Mouse (Mus musculus) limb, embryonic 10.5 days (tissue): ENCODE measurements around the gene Yjefn3. TPM values are rescaled to one million over a fixed set of nuclear protein-coding genes. Genes with fewer than 3 reads are reported as not detected.
A peak's percentile ranks its signal among the peaks of the same experiment; 100 is the strongest.

Experiments
- DNase-seq: peaks from one replicate; pipeline ENCODE4 v3.0.0-alpha.2; 2017; ENCODE audit warnings: low spot score
- H3K27ac ChIP-seq: fragments of 300-500 bp; sonication (generic); 2 replicates; pipeline ENCODE4 v1.5.1; 2016; ENCODE audit warnings: mild to moderate bottlenecking
- H3K27me3 ChIP-seq: fragments of 300-500 bp; sonication (generic); 2 replicates; pipeline ENCODE4 v1.6.1; 2016; ENCODE audit warnings: low read depth, mild to moderate bottlenecking; ENCODE audit not compliant: poor library complexity, severe bottlenecking
- H3K36me3 ChIP-seq: fragments of 300-500 bp; sonication (generic); 2 replicates; pipeline ENCODE4 v1.6.1; 2016; ENCODE audit warnings: mild to moderate bottlenecking, moderate library complexity
- H3K4me1 ChIP-seq: fragments of 300-500 bp; sonication (generic); 2 replicates; pipeline ENCODE4 v1.6.1; 2016
- H3K4me3 ChIP-seq: fragments of 300-500 bp; sonication (generic); 2 replicates; pipeline ENCODE4 v1.5.1; 2016; ENCODE audit warnings: mild to moderate bottlenecking, moderate library complexity
- H3K9me3 ChIP-seq: fragments of 300-500 bp; sonication (generic); replicated peaks from 2 replicates; pipeline ENCODE4 v1.6.1; 2016; ENCODE audit warnings: mild to moderate bottlenecking
- WGBS: fragments of 180-500 bp; shearing (Covaris S2); methylation state at CpG from one replicate; pipeline ENCODE4 v1.1.7; 2016; 5-methylcytosine and 5-hydroxymethylcytosine counted together
- polyA plus RNA-seq: library from polyadenylated mRNA; unstranded; fragments of >200 nt; fragmentation: Nextera tagmentation; extraction: Ambion mirVana; gene quantifications from 2 replicates; pipeline ENCODE4 v1.2.1, GENCODE M21; 2016

Gene Yjefn3
- polyA plus RNA-seq, 1 experiment from 2014 or later = 2.0 TPM

DNA sequence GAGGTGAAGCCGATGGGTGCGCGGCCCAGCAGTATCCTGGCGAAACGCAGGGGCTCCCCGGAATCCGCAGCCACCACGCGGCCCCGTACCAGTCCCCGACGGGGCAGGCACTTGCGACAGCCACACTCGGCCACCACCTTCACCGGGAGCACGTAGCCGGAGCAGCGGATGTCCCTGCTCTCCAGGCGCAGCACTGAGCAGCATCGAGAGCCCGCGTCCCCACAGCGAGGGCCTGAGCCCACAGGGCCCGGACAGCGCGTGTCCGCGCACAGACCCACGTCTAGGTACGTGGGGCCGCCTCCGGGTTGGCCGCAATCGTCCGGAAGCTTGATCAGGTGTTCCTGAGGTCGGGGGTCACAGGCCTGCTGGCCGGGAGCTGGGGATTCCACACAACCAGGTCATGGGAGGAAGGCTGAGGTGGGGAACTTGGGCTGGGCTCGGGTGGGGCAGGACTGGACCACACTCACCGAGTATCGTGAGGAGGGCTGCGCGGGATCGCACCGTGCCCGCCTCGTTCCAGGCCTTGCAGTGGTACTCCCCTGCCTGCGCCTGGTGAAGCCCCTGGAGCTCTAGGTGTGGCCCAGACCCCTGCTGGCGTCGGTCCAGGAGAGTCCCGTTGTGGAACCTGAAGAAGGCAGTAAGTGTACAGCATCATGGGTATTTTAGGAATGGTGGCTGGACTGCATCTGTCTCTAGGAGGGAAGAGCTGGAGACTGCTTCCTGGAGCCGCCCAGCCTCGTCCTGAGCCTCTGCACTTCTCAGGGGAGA lies 19.5 kb downstream of the Yjefn3 start:
- Histone ChIP-seq H3K9me3 (no peaks in the 10 kb centered on the region), H3K27me3 (peaks cover 100% of the 10 kb centered on the region), H3K36me3 (no peaks in the 10 kb centered on the region), H3K4me1 (peaks cover 43% of the 10 kb centered on the region), H3K4me3 (peak overlapping the region; percentile 45), H3K27ac (peak overlapping the region; percentile 14; the same call in 1 of the 2 replicates)
- 16% methylated on average over 52 of the region's 52 CpGs for WGBS
- DNase-seq = peak; percentile 51

GRCm38 (mm10) chr8:69882021-69882756 lies 20.3 kb downstream of the Yjefn3 start:
- peak overlapping the region; percentile 32; the same call in 1 of the 2 replicates for H3K27ac ChIP-seq
- no peaks in the 10 kb centered on the region for H3K36me3 ChIP-seq
- DNase-seq = peak; percentile 68
- peaks cover 35% of the 10 kb centered on the region for H3K4me1 ChIP-seq
- WGBS = 8% methylated on average over 103 of the region's 103 CpGs
- H3K9me3 ChIP-seq = no peaks in the 10 kb centered on the region
- H3K27me3 ChIP-seq = peaks cover 100% of the 10 kb centered on the region
- H3K4me3 ChIP-seq = peak overlapping the region; percentile 45

DNA sequence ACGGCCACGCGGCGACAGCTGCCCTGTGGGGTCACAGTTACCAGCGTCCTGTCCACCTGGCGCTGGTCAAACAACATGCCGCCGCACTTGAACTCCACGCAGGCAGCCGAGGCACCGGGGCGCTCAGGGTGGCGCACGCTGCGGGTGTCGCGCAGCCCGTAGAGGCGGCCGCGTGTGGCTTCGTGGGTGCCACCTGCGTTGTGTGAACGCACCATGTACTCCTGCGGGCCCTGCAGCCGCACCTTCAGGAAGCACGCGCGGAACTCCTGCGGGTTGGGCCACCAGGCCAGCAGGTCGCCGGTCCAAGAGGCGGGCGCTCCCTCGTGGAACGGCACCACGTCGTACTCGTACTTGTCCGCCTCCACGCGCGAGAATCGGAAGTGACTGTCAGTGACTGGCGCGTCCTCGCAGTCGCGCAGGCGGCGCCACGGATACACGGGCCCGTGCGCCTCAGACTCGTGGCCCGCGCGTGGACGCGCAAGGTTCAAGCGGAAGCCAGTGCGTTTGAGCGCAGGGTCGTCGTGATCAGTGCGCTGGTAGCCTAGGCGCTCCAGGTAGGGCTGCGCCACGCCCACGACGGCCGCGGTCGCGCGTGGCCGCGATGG lies 21.1 kb downstream of the Yjefn3 start:
- H3K36me3 ChIP-seq = no peaks in the 10 kb centered on the region
- 20% methylated on average over 79 of the region's 79 CpGs for WGBS
- peak overlapping the region; percentile 45 for H3K4me3 ChIP-seq
- no peak for DNase-seq
- H3K27ac ChIP-seq = peak overlapping the region; percentile 32; the same call in 1 of the 2 replicates
- H3K27me3 ChIP-seq = peaks cover 100% of the 10 kb centered on the region
- H3K4me1 ChIP-seq = peaks cover 28% of the 10 kb centered on the region
- H3K9me3 ChIP-seq = no peaks in the 10 kb centered on the region

- peak; percentile 46 for DNase-seq
- H3K27me3 ChIP-seq = peaks cover 100% of the 10 kb centered on the region
These were observed 21.7 kb downstream of the Yjefn3 start for GRCm38 (mm10) chr8:69880841-69881240.

DNA sequence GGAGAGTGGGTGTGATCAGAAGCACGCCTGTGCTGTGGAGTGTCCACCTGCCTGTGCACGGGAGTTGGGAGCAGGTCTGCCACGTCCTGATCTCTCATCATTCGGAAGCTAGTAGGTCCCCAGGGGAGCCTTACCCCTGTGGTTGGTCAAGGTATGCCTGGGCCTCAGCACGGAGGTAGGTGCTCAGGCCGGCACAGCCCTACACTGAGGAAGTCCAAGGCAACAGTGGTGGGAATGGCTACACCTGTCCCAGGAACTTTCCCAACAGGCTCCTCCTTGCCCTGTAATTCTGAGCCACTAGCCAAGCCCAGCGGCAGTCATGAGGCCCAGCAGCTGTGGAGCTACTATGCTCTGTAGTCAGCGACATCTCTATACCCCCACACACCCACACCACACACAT lies 22.8 kb downstream of the Yjefn3 start:
- peaks cover 24% of the 10 kb centered on the region for H3K4me1 ChIP-seq
- H3K27ac ChIP-seq = no peak overlapping the region
- H3K36me3 ChIP-seq = no peaks in the 10 kb centered on the region
- H3K9me3 ChIP-seq = no peaks in the 10 kb centered on the region
- DNase-seq = no peak
- H3K4me3 ChIP-seq = no peak overlapping the region
- WGBS = 64% methylated on average over 8 of the region's 8 CpGs
- H3K27me3 ChIP-seq = peaks cover 97% of the 10 kb centered on the region

More at GRCm38 (mm10) chr8:69880841-69881240, 21.7 kb downstream of the Yjefn3 start:
- whole genome bisulfite sequencing = 10% methylated on average over 37 of the region's 37 CpGs
- peaks cover 26% of the 10 kb centered on the region for H3K4me1 ChIP-seq
- H3K4me3 ChIP-seq = peak overlapping the region; percentile 45; the same call in 1 of the 2 replicates
- no peak overlapping the region for H3K27ac ChIP-seq
- H3K36me3 ChIP-seq = no peaks in the 10 kb centered on the region
- H3K9me3 ChIP-seq = no peaks in the 10 kb centered on the region

DNA sequence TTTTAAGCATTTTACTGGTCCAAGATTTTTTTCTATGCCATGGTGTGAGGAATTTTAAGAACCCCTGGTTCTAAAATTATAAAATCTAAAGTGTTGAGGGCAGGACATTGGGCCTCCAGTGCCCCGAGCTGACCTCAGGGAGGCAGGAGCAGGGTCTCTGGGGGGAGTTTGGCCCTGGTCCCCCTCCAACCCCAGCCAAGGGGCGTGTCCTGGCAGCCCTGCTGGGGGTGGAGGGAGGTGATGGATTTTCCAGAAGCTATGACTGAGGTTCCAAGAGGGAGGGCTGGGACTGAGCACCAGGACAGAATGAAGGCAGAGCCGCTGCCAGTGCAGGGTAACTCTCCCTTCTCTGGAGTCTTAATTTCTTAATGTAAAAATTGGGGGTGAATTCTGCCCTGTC lies 24.5 kb downstream of the Yjefn3 start:
- 65% methylated on average over 3 of the region's 3 CpGs for WGBS
- Histone ChIP-seq H3K4me3 (no peak overlapping the region), H3K27ac (no peak overlapping the region), H3K4me1 (peaks cover 22% of the 10 kb centered on the region), H3K27me3 (peaks cover 92% of the 10 kb centered on the region), H3K36me3 (no peaks in the 10 kb centered on the region), H3K9me3 (no peaks in the 10 kb centered on the region)
- no peak for DNase-seq

- Histone ChIP-seq H3K9me3 (no peaks in the 10 kb centered on the region), H3K36me3 (no peaks in the 10 kb centered on the region), H3K27ac (no peak overlapping the region), H3K4me1 (peaks cover 16% of the 10 kb centered on the region), H3K27me3 (peaks cover 86% of the 10 kb centered on the region), H3K4me3 (no peak overlapping the region)
- 86% methylated on average over 4 of the region's 4 CpGs for WGBS
- no peak for DNase-seq
These were observed 25.1 kb downstream of the Yjefn3 start for GRCm38 (mm10) chr8:69877396-69877795.

GRCm38 (mm10) chr8:69876967-69877366 lies 25.5 kb downstream of the Yjefn3 start:
- DNase-seq = no peak
- Histone ChIP-seq H3K27me3 (peaks cover 82% of the 10 kb centered on the region), H3K4me1 (peaks cover 12% of the 10 kb centered on the region), H3K9me3 (no peaks in the 10 kb centered on the region), H3K4me3 (no peak overlapping the region), H3K36me3 (no peaks in the 10 kb centered on the region), H3K27ac (no peak overlapping the region)
- 81% methylated on average over 10 of the region's 10 CpGs for WGBS

- DNase-seq = no peak
- Histone ChIP-seq H3K27me3 (peaks cover 73% of the 10 kb centered on the region), H3K36me3 (no peaks in the 10 kb centered on the region), H3K4me3 (no peak overlapping the region), H3K9me3 (no peaks in the 10 kb centered on the region), H3K27ac (no peak overlapping the region), H3K4me1 (peaks cover 4% of the 10 kb centered on the region)
- 43% methylated on average over 10 of the region's 10 CpGs for WGBS
These were observed 26.4 kb downstream of the Yjefn3 start for GRCm38 (mm10) chr8:69876097-69876496.

DNA sequence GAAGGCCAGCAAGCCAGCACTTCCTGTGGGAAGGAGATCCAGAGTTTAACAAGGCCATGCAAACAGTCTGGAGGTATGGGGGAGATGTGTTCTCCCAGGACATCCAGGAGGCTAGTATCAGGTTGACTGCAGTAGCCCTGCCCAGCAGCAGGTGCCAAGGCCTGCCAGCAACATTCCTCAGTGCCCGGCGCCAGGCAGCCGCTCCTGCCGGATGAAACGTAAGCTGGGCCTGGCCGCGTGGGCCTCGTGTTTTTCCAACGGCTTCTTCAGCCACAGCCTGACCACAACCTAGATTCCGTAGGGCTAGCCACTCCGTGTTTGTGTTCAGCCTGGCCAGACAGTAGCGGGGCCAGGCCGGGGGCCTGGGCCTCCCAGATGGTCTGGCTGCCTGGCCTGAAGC lies 27.9 kb downstream of the Yjefn3 start:
- Histone ChIP-seq H3K36me3 (no peaks in the 10 kb centered on the region), H3K27me3 (peaks cover 64% of the 10 kb centered on the region), H3K9me3 (no peaks in the 10 kb centered on the region), H3K27ac (no peak overlapping the region), H3K4me1 (no peaks in the 10 kb centered on the region), H3K4me3 (no peak overlapping the region)
- no peak for DNase-seq
- WGBS = 86% methylated on average over 13 of the region's 13 CpGs

- DNase-seq = peak; percentile 74
- no peak overlapping the region for H3K27ac ChIP-seq
- no peaks in the 10 kb centered on the region for H3K36me3 ChIP-seq
- WGBS = 11% methylated on average over 9 of the region's 9 CpGs
- H3K27me3 ChIP-seq = peaks cover 59% of the 10 kb centered on the region
- no peaks in the 10 kb centered on the region for H3K4me1 ChIP-seq
- no peaks in the 10 kb centered on the region for H3K9me3 ChIP-seq
- H3K4me3 ChIP-seq = no peak overlapping the region
These were observed 28.4 kb downstream of the Yjefn3 start for GRCm38 (mm10) chr8:69874155-69874554.

DNA sequence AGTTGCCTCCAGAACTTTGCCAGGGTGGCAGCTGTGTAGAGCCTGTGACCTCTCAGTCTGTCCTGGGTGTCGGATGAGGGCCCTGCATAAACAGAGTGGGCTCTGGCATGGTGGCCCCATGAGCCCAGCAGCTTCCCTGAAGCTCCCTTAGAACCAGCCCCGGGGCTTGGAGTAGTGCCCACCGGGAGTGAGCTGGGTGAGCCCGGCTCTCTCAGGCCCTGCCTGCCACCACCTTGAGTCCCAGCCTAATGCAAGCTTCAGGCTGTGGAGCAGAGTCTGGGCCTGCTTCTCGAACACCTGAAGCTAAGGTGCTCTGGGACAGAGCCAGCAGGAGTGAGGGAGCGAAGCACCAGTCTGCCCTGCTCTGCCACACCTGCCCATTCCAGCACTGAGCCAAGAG lies 31.6 kb downstream of the Yjefn3 start:
- Histone ChIP-seq H3K27me3 (peaks cover 27% of the 10 kb centered on the region), H3K9me3 (no peaks in the 10 kb centered on the region), H3K4me3 (no peak overlapping the region), H3K27ac (no peak overlapping the region), H3K4me1 (no peaks in the 10 kb centered on the region), H3K36me3 (no peaks in the 10 kb centered on the region)
- WGBS = 85% methylated on average over 6 of the region's 6 CpGs
- no peak for DNase-seq
